Comparison of ENCODE assay signal across 11 mouse cellular contexts in the genomic region with DNA sequence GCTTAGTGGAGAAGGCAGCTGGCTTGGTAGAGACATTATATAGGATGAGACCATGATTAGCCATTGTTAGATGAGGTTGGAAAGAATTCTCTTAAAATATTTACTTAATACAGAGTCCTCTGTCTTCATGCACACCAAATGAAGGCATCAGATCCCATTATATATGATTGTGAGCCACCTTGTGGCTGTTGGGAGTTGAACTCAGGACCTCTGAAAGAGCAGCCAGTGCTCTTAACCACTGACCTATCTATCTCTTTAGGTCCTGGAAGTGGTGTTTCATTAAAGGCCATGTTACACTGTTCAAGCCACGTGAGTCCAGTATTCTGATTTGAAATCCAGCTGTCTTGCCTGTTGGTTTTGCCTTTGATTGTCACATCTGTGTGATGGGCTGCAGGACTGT. TPM values are rescaled to one million over a fixed set of nuclear protein-coding genes. Genes with fewer than 3 reads are reported as not detected.
DNase-seq lines count a peak whose midpoint lies in the region; TF ChIP-seq lines count a peak whose summit lies in the region.
"Had no signal": no experiment of that assay in that cellular context is flagged by ENCODE, and none has a peak within 500 bp of the region (broad histone marks: within the 10 kb centered on the region; RNA-seq: fewer than 3 reads in every experiment).

No protein-coding gene starts in this region.

- DNase-seq in layer of hippocampus, adult 2 months (ENCODE audit: low spot score in 2 of 2): no peak
- no peak for DNase-seq in layer of hippocampus, postnatal 10 days (ENCODE audit: low spot score in 2 of 2)
- DNase-seq in thymus, postnatal 25 days: peak; percentile 44
- DNase-seq in thymus, postnatal 36 days: no peak
- peak; percentile 30 for DNase-seq in brain, adult 2 months (ENCODE audit: low read depth, low spot score)
- no peak for DNase-seq in kidney, postnatal 25 days
- DNase-seq in right cerebral cortex, adult 18-20 months: no peak
- DNase-seq: adrenal gland, postnatal 25 days had no signal

- H3K4me3 ChIP-seq in layer of hippocampus, adult 2 months: no peak overlapping the region
- H3K4me3 ChIP-seq: embryonic facial prominence, embryonic 15.5 days; kidney, embryonic 15.5 days; lung, embryonic 15.5 days had no signal

- H3K27ac ChIP-seq in layer of hippocampus, adult 2 months: no peak overlapping the region
- H3K27ac ChIP-seq: embryonic facial prominence, embryonic 15.5 days; kidney, embryonic 15.5 days; lung, embryonic 15.5 days had no signal

- peak; percentile 61 for TF ChIP-seq CTCF in layer of hippocampus, adult 2 months (conservative IDR thresholded peaks at IDR 0.05)

RNA-seq across cellular contexts. Expression of gene Polr3e, which starts 4.2 kb away (rescaled TPM):
- total RNA-seq in layer of hippocampus, adult 2 months (2021): 10 to 100 TPM; 26.3 to 27.0 TPM
- total RNA-seq in layer of hippocampus, postnatal 10 days (2021): 10 to 100 TPM; 31.3 to 32.0 TPM

Comparison
In these comparisons a context has a peak if more than half of its experiments do, and no peak if none do; other contexts are left out.
1. DNase-seq: peak in thymus, postnatal 25 days (single experiment) and brain, adult 2 months (single experiment); none in layer of hippocampus, adult 2 months (0 of 2), layer of hippocampus, postnatal 10 days (0 of 2), thymus, postnatal 36 days (0 of 2), kidney, postnatal 25 days (0 of 2) and right cerebral cortex, adult 18-20 months (single experiment).